Mouse (Mus musculus) midbrain, embryonic 12.5 days (tissue): ENCODE measurements around the gene Arhgef17. TPM values are rescaled to one million over a fixed set of nuclear protein-coding genes. Genes with fewer than 3 reads are reported as not detected.

ENCODE experiments used
- ATAC-seq: fragments of 200-750 bp; cut with Nextera tagmentation; 2 replicates; pipeline ENCODE4 v1.8.0; 2017; ENCODE audit warnings: low read depth, moderate TSS enrichment, moderate library complexity; ENCODE audit not compliant: low FRiP score
- H3K27ac ChIP-seq: fragments of 300-500 bp; sonication (generic); replicated peaks from 2 replicates; pipeline ENCODE4 v1.5.1; 2016; ENCODE audit warnings: mild to moderate bottlenecking
- H3K27me3 ChIP-seq: fragments of 300-500 bp; sonication (generic); 2 replicates; pipeline ENCODE4 v1.6.1; 2016; ENCODE audit warnings: mild to moderate bottlenecking
- H3K36me3 ChIP-seq: fragments of 300-500 bp; sonication (generic); 2 replicates; pipeline ENCODE4 v1.6.1; 2016
- H3K4me1 ChIP-seq: fragments of 300-500 bp; sonication (generic); 2 replicates; pipeline ENCODE4 v1.6.1; 2016
- H3K4me2 ChIP-seq: fragments of 300-500 bp; sonication (generic); replicated peaks from 2 replicates; pipeline ENCODE4 v1.6.1; 2016; ENCODE audit warnings: mild to moderate bottlenecking, moderate library complexity
- H3K4me3 ChIP-seq: fragments of 300-500 bp; sonication (generic); 2 replicates; pipeline ENCODE4 v1.5.1; 2016; ENCODE audit warnings: mild to moderate bottlenecking
- H3K9ac ChIP-seq: fragments of 300-500 bp; sonication (generic); replicated peaks from 2 replicates; pipeline ENCODE4 v1.6.1; 2016; ENCODE audit warnings: mild to moderate bottlenecking, moderate library complexity
- H3K9me3 ChIP-seq: fragments of 300-500 bp; sonication (generic); 2 replicates; pipeline ENCODE4 v1.6.1; 2016; ENCODE audit warnings: mild to moderate bottlenecking
- WGBS: fragments of 180-500 bp; shearing (Covaris S2); methylation state at CpG from one replicate; pipeline ENCODE4 v1.1.7; 2016; 5-methylcytosine and 5-hydroxymethylcytosine counted together
- polyA plus RNA-seq: library from polyadenylated mRNA; unstranded; fragments of >200 nt; fragmentation: Nextera tagmentation; extraction: Ambion mirVana; gene quantifications from 2 replicates; pipeline ENCODE4 v1.2.1, GENCODE M21; 2016

The Arhgef17 gene
- polyA plus RNA-seq, 1 experiment from 2014 or later = 7.1 TPM

DNA sequence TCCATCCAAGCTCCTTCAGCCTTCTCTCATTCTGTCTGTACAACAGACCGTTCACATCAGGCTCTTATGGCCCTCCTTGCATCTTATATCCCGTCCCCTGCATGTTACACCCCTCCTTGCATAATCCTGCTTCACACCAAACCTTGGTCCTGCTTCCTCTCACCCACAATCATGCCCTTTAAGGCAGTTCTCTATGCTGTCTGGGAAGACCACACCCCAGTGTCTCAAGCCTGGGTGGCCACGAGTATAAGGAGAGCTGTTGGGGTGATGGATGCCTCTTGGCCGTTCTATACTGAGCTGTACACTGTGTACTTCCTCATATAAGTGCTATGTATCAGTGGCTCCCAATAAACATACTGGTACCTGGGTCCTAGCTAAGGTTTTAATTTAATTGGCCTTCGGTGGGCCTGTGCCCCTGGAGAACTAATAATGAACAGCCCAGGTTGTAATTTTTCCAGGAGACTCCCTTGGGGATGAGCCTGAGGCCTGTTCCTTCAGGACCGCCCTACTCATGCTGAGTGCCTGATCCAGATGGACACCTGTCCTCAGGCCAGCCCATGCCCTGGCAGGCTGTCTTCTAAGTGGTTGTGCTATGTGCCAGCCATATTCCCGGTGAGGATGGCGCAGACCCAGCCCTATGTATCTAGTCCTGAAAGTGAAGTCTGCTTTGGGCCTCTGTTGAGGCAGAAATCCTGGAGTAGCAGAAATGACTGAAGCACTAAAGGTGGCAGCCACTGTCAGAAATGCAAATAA lies 61.9 kb downstream of the Arhgef17 start:
- Histone ChIP-seq H3K4me3 (no peak overlapping the region), H3K27me3 (no peaks in the 10 kb centered on the region), H3K27ac (no peak overlapping the region), H3K36me3 (peaks cover 20% of the 10 kb centered on the region), H3K4me1 (no peaks in the 10 kb centered on the region), H3K9me3 (no peaks in the 10 kb centered on the region), H3K4me2 (no peak overlapping the region), H3K9ac (no peak overlapping the region)
- ATAC-seq = no peak
- 87% methylated on average over 8 of the region's 8 CpGs for WGBS

DNA sequence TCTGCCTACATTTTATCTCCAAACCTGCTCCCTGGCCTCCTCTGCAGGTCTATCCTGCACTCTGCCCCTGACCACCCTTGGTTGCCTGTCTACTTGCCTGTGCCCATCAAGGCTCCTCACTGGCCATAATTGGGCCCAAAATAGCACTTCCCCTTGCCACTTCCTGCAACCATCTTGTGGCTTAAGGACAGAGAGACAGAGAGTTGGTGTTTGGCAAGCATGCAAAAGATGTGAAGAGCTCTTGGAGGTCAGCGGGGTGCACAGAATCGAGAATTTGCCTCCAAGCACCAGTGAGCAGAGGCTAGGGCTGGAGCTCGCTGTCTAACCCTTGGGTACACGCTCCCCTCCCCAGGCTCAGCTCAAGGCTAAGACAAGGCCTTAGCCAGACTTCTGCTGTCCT lies 63.4 kb downstream of the Arhgef17 start:
- 76% methylated on average over 4 of the region's 4 CpGs for WGBS
- Histone ChIP-seq H3K27ac (no peak overlapping the region), H3K9ac (no peak overlapping the region), H3K36me3 (peaks cover 15% of the 10 kb centered on the region), H3K4me2 (no peak overlapping the region), H3K4me1 (no peaks in the 10 kb centered on the region), H3K27me3 (no peaks in the 10 kb centered on the region), H3K9me3 (no peaks in the 10 kb centered on the region), H3K4me3 (no peak overlapping the region)
- no peak for ATAC-seq

DNA sequence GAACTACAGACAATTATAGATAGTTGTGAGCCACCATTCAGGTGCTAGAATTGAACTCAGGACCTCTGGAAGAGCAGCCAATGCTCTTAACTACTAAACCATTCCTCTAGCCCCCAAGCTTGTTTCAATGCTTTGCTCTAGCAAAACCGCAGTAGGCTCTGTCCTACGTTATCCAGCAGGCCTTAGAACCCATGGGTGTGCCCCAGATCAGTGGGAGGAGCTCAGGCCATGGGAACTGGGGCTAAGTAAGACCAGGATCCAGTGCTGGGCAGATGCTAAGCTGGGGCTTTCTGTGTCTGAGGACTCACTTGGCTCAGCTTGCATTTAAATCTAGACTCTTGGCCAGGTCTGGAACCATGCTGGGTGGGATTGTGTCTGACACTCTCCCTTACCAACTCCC lies 64.3 kb downstream of the Arhgef17 start:
- ATAC-seq = no peak
- H3K27me3 ChIP-seq = no peaks in the 10 kb centered on the region
- no peaks in the 10 kb centered on the region for H3K9me3 ChIP-seq
- WGBS = 55% methylated on average over 2 of the region's 2 CpGs
- H3K9ac ChIP-seq = no peak overlapping the region
- peaks cover 2% of the 10 kb centered on the region; the same call in 1 of the 2 replicates for H3K4me1 ChIP-seq
- H3K36me3 ChIP-seq = peaks cover 5% of the 10 kb centered on the region
- no peak overlapping the region for H3K27ac ChIP-seq
- no peak overlapping the region for H3K4me3 ChIP-seq
- H3K4me2 ChIP-seq = no peak overlapping the region

DNA sequence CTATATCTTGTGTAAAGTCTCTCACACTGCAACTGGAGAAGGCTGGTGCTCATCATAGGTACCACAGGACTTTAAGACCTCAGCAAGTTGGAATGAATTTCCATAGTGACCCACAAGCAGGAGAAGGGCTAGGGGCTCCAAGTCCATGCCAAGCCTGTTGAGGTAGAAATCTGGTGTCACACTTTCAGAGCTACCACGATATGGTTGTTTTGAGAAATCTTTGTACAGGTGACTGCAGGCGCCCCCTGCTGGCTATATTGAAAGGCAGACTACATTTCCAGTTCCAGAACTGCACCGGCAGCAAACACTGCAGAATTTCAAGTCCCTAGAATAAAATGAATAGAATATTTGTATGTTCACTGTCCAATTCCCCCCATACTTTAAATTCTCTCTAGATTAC lies 65.2 kb downstream of the Arhgef17 start:
- H3K4me2 ChIP-seq = no peak overlapping the region
- no peaks in the 10 kb centered on the region for H3K36me3 ChIP-seq
- H3K9ac ChIP-seq = no peak overlapping the region
- no peaks in the 10 kb centered on the region for H3K9me3 ChIP-seq
- whole genome bisulfite sequencing = 15% methylated on average over 3 of the region's 3 CpGs
- peaks cover 6% of the 10 kb centered on the region for H3K27me3 ChIP-seq
- no peak overlapping the region for H3K4me3 ChIP-seq
- peaks cover 10% of the 10 kb centered on the region for H3K4me1 ChIP-seq
- no peak for ATAC-seq
- no peak overlapping the region for H3K27ac ChIP-seq

DNA sequence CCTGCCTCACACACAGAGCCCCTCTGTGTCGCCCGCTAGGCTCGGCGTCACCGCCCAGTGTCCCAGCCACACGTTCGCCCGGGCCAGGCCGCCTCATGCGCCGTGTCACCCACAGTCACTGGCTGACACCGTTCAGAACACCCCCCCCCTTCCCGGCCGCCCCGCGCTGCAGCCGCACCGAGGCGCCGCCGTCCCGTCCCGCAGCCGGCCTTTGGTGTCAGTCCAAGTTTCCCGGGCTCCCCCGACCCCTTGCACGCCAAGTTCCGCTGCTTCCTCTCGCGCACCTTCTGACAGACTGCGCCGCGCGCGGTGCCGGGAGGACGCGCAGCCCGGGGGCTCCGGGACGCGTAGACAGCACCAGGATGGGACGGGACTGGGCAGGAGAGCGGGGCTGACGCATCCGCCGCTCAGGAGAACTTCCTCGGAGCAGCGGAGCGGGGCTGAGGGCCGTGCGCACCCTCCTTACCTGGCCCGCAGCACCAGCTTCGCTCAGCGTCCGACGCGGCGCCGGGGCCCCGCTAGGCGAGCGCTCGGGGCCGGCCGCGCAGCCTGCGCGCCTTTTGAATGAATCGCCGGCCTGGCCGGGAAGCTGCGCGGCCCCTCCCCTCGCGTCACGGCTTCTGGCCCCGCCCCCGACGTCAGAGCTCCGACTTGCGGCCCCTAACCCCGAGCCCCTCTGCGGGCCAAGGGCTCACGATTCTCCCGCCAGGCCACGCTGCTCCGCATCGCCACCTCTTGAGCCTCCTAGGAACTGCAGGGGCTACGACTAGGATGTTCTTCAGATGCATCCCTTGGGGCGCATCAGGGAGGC lies 68.9 kb downstream of the Arhgef17 start, which contains the start of gene Relt:
Gene Relt (minus strand): TSS at position 619 of the 811 bp plus-strand sequence.
- ATAC-seq = peak; percentile 92
- Histone ChIP-seq H3K27ac (peak within 1 kb of the TSS; percentile 80), H3K36me3 (no peaks in the 10 kb centered on the region), H3K4me3 (peak within 1 kb of the TSS; percentile 78), H3K9ac (peak within 1 kb of the TSS; percentile 76), H3K9me3 (no peaks in the 10 kb centered on the region), H3K4me1 (peaks cover 13% of the 10 kb centered on the region), H3K27me3 (peaks cover 6% of the 10 kb centered on the region), H3K4me2 (peak within 1 kb of the TSS; percentile 97)
- WGBS = under 1% methylated on average over 78 of the region's 91 CpGs

DNA sequence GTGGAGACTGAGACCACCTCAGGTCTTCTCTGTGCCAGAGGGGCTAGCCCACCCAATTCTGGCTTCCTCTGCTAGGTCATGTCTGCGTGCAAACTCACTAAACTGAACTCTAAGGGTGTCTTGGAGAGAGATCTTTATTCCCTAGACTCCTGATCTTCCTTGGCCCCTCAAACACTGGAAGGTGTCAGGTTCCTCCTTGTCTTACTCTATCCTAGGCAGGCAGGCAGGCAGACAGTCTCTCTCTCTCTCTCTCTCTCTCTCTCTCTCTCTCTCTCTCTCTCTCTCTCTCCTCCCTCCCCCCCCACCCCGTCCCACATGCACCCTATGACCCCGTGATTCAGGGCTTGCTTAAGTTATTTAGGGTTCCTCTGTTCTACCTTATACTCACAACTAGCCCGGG lies 69.6 kb downstream of the Arhgef17 start:
- peak overlapping the region; percentile 97 for H3K4me2 ChIP-seq
- H3K4me1 ChIP-seq = peaks cover 13% of the 10 kb centered on the region
- H3K36me3 ChIP-seq = no peaks in the 10 kb centered on the region
- no peaks in the 10 kb centered on the region for H3K9me3 ChIP-seq
- peaks cover 6% of the 10 kb centered on the region for H3K27me3 ChIP-seq
- H3K27ac ChIP-seq = no peak overlapping the region
- ATAC-seq = no peak
- peak overlapping the region; percentile 76 for H3K9ac ChIP-seq
- 7% methylated on average over 4 of the region's 4 CpGs for WGBS
- H3K4me3 ChIP-seq = peak overlapping the region; percentile 78

DNA sequence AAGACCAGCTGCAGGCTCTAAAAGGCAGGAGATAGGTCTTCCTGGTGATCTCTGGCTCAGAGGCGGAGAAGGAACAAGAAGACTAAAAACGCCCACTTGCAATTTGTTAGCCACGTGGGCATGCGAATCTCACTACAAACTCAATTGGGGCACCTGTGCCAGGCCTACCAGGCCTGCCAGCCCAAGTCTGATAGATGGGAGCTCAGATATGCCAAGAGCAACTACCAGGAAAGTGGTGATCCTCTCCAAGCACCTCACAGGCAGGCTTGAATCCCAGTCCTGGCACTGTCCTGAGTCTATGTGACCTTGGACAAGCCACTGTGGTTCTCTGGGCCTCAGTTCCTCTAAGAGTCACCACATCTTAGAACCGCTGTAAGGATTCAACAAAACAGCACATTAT lies 70.7 kb downstream of the Arhgef17 start:
- ATAC-seq = no peak
- 95% methylated on average over 5 of the region's 5 CpGs for WGBS
- Histone ChIP-seq H3K27ac (no peak overlapping the region), H3K27me3 (peaks cover 6% of the 10 kb centered on the region), H3K9me3 (no peaks in the 10 kb centered on the region), H3K36me3 (no peaks in the 10 kb centered on the region), H3K4me3 (no peak overlapping the region), H3K4me2 (no peak overlapping the region), H3K9ac (no peak overlapping the region), H3K4me1 (peaks cover 13% of the 10 kb centered on the region)

DNA sequence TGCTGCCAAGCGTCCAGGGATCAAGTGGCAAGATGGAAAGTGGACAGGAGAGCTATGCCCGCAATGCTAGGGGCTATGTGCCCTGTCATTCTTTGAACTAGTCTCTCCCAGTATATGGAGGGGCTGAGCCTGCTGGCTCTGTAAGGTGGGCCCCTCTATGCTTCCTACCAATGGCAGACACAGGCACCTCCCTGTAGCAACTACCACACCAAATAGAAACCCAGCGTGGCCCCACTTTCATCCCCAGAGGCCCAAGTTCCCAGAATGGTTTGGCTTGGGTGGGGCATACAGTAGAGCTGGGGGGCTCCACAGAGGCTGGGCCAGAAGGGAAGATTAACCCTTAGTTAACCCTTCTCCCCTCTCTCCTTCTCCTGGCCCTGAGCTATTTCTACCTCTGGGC lies 71.5 kb downstream of the Arhgef17 start:
- no peak overlapping the region for H3K9ac ChIP-seq
- H3K9me3 ChIP-seq = no peaks in the 10 kb centered on the region
- no peak for ATAC-seq
- WGBS = 80% methylated on average over 3 of the region's 3 CpGs
- H3K4me1 ChIP-seq = peaks cover 13% of the 10 kb centered on the region
- no peaks in the 10 kb centered on the region for H3K36me3 ChIP-seq
- H3K27ac ChIP-seq = no peak overlapping the region
- no peak overlapping the region for H3K4me3 ChIP-seq
- H3K4me2 ChIP-seq = no peak overlapping the region
- H3K27me3 ChIP-seq = peaks cover 6% of the 10 kb centered on the region

DNA sequence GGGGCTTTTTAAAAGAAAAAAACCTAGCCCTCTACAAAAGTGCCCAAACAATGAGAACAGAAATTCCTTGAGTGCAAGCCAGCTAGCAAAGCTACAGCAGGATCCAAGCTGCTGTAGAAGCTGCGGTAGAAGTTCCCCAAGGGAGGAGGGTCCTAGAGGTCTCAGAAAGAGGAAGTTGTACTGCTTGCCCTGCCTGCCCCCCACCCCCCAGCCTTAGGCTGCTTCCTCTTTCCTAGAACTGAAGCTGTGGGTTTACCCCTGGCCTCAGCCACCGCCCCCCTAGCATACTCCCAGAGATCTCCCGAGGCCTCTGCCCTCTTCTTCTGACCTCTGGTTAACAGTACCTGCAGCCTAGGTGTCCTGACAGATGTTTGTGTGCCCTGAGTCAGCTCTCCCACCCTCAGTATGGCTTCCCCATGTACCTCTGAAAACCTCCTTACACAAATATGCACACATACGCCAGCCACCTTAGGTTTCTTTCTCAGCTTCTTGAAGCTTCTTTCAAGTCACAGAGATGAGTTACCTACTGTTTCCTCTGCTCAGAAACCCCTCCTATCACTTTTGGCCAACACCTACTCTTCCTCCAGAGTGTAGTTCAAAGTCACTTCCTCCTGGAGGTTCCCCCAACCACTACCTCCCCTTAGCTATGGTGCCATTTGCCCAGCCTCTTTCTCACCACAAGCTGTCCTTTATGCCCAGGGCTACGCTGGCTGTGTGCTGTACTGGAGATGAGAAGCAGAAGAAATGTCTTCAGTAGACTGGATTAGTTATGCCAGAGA lies 75.9 kb downstream of the Arhgef17 start:
- H3K27ac ChIP-seq = no peak overlapping the region
- no peaks in the 10 kb centered on the region for H3K27me3 ChIP-seq
- H3K9me3 ChIP-seq = no peaks in the 10 kb centered on the region
- 77% methylated on average over 5 of the region's 5 CpGs for WGBS
- no peak overlapping the region for H3K4me3 ChIP-seq
- H3K9ac ChIP-seq = no peak overlapping the region
- ATAC-seq = no peak
- no peaks in the 10 kb centered on the region for H3K36me3 ChIP-seq
- peaks cover 5% of the 10 kb centered on the region; the same call in 1 of the 2 replicates for H3K4me1 ChIP-seq
- no peak overlapping the region for H3K4me2 ChIP-seq

DNA sequence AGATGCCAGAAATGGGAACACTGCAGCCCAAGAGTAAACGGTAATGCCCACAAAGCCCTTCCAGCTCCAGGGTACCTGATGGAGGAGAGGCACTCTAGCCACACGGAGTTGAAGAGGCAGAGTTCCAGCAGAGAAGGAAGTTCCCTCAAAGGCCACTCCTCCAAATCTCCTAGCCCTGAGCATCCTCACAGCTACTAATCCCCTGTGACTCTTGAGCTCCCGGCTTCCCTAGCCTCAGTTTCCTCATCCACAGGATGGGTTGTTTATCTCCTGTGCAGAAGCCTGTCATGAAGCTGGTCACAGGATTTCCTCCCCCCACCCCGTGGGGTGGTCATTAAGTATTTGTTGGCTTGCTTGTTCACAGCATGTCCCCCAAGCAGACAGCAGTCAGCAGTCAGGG lies 76.6 kb downstream of the Arhgef17 start:
- 44% methylated on average over 4 of the region's 4 CpGs for WGBS
- Histone ChIP-seq H3K9me3 (no peaks in the 10 kb centered on the region), H3K4me1 (peaks cover 5% of the 10 kb centered on the region; the same call in 1 of the 2 replicates), H3K27ac (no peak overlapping the region), H3K9ac (no peak overlapping the region), H3K36me3 (no peaks in the 10 kb centered on the region), H3K27me3 (no peaks in the 10 kb centered on the region), H3K4me2 (no peak overlapping the region), H3K4me3 (no peak overlapping the region)
- ATAC-seq = no peak

DNA sequence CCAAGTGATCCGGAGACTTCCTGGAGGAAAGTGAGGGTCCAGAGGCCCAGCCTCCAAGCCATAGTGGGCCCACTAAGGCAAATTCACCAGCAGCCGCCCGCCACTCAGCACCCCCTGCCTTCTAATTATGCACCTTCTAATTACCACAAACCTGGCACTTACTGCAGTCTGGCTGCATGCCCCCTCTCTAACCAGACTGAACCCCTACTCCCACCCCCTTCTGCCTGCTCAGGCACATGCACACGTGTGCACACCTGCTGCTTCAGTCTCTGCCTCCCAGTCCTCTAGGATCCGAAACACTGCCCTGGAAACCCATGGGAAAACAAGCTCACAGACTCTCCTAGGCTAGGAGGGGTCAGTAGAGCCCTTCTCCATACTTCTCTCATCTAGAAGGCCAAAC lies 77.0 kb downstream of the Arhgef17 start:
- Histone ChIP-seq H3K27me3 (no peaks in the 10 kb centered on the region), H3K36me3 (no peaks in the 10 kb centered on the region), H3K4me1 (peaks cover 5% of the 10 kb centered on the region; the same call in 1 of the 2 replicates), H3K4me3 (no peak overlapping the region), H3K27ac (no peak overlapping the region), H3K9me3 (no peaks in the 10 kb centered on the region), H3K4me2 (no peak overlapping the region), H3K9ac (no peak overlapping the region; the same call in 1 of the 2 replicates)
- ATAC-seq = no peak
- 75% methylated on average over 5 of the region's 5 CpGs for WGBS
